Mouse (Mus musculus): ENCODE measurements around the gene Snapc3.
"Not testable (repeated sequence)": the region's sequence is repeated elsewhere in the genome, so short reads cannot be mapped to it uniquely, and the experiment has no call there.

The Snapc3 gene

DNA sequence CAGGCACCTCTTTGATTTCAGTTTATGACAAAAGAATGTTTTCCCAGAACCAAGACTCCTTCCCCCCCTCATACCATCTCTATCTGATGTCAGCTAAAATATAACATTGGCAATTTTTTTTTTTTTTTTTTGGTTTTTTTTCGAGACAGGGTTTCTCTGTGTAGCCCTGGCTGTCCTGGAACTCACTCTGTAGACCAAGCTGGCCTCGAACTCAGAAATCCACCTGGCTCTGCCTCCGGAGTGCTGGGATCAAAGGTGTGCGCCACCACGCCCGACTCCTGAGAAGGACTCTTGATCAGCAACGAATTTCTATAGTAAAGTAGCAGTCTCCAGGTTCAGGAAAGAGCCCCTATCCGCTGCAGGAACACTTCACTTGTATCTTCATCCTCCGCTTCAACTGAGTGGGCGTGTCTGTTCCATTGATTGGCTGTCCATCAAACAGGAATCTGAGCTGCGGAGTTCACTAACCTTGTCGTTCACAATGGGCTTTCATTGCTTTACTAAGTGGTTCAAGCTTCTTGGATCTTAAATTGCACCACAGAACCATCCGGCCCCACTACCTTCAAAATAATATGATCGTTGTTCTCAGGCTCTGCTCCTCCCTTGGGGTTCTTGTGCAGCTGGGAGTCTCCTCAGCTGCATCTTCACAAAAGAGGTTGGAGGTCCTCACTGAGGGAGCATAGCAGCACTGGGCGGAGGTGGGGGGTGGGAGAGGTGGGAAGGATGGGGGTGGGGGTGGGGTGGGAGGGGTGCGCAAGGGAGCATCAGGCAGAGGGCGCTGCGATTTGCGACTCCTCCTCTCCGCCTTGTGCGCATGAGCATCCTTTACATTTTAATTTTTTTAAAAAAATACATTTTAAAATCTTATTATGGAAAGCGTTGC lies 82.9 kb downstream of the Snapc3 start:
- no peak for DNase-seq (ENCODE audit: low read depth, low spot score)

- DNase-seq (ENCODE audit: low read depth, low spot score) = no peak
These were observed 83.5 kb downstream of the Snapc3 start for GRCm38 (mm10) chr4:83501037-83501430.

DNA sequence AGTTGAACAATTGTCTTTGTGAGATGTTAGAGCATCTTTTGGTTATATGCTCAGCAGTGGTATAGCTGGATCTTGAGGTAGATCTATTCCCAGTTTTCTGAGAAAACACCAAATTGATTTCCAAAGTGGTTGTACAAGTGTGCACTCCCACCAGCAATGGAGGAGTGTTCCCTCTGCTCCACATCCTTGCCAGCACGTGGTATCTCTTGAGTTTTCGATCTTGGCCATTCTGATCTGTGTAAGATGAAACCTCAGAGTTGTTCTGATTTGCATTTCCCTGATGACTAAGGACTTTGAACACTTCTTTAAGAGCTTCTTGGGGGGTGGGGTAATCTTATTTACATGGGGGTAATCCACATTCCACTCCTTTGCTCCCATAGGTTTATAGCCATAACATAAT lies 92.1 kb downstream of the Snapc3 start:
- DNase-seq (ENCODE audit: low read depth, low spot score) = no peak

- no peak for DNase-seq (ENCODE audit: low read depth, low spot score)
These were observed 93.6 kb downstream of the Snapc3 start for GRCm38 (mm10) chr4:83511083-83511482.

GRCm38 (mm10) chr4:83512217-83512616 lies 94.7 kb downstream of the Snapc3 start:
- no peak for DNase-seq (ENCODE audit: low read depth, low spot score)

GRCm38 (mm10) chr4:83512644-83513043 lies 95.1 kb downstream of the Snapc3 start:
- no peak for DNase-seq (ENCODE audit: low read depth, low spot score)

- no peak for DNase-seq (ENCODE audit: low read depth, low spot score)
These were observed 96.7 kb downstream of the Snapc3 start for GRCm38 (mm10) chr4:83514183-83514582.

DNA sequence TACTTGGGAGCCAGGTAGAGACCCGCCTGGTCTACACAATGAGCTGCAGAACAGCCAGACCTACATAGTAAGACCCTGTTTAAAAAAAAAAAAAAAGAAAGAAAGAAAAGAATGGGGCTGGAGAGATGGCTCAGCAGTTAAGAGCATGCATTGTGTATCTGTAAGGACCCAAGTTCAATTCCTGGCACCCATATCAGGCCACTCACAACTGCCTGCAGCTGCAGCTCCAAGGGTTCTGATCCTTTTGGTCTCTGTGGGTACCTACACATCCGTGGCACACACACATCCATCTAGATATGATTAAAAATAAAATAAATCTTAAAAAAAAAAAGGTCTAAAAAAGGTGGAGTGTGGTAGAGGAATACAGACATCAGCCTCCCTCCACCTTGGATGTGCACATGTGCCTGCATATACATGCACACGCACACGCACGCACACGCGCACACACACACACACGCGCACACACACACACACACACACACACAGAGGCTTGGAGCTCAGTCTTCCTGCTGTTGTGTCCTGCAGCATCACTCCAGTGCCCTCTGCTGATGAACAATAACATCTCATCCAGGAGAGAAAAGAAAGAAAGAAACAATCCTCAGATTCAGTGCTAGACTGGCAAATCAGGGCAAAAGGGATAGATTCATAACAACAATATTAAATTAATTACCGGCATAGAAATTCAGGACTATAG lies 97.6 kb downstream of the Snapc3 start:
- DNase-seq (ENCODE audit: low read depth, low spot score) = no peak

DNA sequence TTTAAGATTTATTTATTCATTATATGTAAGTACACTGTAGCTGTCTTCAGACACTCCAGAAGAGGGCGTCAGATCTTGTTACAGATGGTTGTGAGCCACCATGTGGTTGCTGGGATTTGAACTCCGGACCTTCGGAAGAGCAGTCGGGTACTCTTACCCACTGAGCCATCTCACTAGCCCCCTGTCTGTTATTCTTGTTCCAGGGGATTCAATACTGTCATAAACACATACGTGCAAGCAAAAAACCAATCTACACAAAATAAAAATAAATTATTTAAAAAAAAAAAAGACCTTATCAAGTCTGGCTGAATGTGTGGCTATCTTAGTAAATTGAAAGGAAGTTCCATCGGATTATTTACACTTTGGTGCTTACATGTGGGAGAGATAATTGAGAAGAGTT lies 98.6 kb downstream of the Snapc3 start:
- DNase-seq (ENCODE audit: low read depth, low spot score) = not testable (repeated sequence)

Data from brain, embryonic 18.5 days (tissue).